Mouse (Mus musculus): ENCODE measurements at regions not wholly inside any gene's neighbourhood (a gene's known extent, or its start where the extent isn't known, plus 50 kb on each side); places are given as distances from the start of the nearest gene placed in this dataset.

DNA sequence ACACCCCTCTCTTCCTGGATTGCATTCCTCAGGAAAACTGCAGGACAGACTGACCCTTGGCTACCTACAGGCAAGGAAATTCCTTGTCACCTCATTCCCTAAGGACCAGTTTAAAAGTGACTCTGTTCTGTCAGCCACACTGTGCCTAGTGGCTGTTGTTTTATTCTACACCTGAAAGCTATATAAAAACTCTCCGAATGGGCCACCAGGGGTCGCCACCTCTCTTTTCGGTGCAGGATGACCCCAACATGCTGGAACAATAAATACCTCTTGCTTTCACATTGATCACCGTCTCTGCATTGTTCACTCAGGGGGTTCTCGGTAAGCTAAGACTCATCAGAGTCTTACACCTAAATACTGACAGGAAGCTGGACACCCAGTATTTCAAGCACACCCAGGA is 1382.6 kb upstream of the Dsel start:
- no peak for DNase-seq (ENCODE audit: low spot score in 2 of 2)

- no peak for DNase-seq (ENCODE audit: low spot score in 2 of 2)
Measured at GRCm38 (mm10) chr1:113210095-113210494, 1345.4 kb upstream of the Dsel start.

DNA sequence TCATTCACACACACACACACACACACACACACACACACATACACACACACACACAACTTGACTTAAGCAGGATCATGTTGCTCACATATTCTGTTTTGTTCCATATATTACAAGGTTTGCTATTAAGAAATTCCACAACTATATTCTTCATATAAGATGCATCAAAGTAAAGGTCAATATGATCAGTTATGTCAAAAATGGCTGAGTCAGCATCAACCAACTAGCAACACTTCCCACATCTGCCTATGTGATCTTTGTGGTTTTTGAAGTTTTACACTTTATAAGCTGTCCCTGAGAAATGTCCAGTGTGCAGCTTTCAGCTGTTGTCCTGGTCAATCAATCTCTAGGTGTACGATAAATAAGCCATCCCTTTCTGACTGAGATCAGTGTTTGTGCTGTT is 1339.3 kb upstream of the Dsel start:
- DNase-seq (ENCODE audit: low spot score in 2 of 2): no peak

DNA sequence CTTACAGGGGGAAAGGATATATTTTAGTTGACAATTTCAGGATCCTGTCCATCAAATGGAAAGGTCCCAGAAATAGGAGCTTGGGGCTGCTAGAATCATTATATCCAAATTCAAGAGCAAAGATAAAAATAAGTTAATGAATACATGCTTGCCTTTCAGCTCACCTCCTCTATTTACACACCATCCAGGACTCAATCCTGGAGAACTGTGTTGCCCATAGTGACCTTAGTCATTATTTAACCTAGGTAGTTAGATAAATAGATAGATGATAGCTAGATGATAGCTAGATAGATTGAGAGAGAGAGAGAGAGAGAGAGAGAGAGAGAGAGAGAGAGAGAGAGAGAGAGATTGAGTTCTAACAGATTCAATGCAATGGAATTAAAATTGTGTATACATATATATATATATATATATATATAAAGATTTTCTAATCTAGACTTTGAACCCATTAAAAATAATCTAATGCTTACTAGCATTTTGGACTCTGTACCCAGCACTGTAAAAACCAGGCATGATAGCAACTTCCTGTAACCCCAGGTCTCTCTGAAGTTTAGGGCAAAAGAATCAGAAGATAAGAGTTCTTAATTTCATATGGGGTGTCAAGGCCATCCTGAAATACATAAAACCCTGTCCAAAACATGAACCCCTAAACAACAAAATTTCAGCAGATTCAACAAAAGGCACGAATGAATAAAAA is 1329.5 kb upstream of the Dsel start:
- DNase-seq (ENCODE audit: low spot score in 2 of 2): no peak

DNA sequence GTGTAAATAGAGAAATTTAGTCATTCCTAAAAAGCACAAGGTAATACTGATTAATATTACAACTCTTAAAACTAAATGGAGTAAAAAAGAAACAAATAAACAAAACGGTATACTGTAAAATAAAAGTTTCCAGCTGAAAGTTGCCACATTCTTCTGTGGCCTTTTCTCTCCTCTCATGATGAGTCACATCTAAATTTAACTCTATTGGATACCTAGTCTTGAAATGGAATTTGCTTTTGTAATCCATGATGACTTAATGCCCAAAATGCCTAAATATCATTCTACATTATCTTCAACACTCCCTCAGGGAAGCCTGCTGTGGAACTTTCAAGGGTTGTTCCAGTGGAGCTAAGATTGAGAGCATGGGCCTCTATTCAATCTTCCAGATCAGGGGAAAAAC is 1298.5 kb upstream of the Dsel start:
- no peak for DNase-seq (ENCODE audit: low spot score in 2 of 2)
